In the genomic region with DNA sequence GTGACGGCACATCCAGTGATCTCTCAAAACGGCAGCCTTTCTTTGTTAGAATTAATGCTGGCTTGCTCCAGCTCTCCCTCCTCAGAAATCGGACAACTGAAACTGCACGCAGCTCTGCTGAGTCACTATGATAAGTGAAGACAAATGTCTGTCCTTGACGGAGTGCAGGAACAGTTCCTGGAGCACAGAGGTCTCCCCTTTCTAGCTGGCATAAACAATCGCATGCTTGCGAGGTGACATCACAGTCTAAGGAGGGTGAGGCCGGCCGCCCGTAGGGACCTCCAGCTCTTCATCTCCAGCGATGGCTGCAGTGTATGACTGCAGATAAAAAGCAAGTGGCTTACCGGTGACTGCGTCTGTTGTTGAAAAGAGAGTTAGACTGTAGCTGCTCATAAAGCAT, we compare ENCODE assay signal across 9 mouse cellular contexts. TPM values are rescaled to one million over a fixed set of nuclear protein-coding genes. Genes with fewer than 3 reads are reported as not detected.
A peak's percentile ranks its signal among the peaks of the same experiment; 100 is the strongest.
DNase-seq lines count a peak whose midpoint lies in the region; ATAC-seq lines count a peak whose summit lies in the region.
"Had no signal": no experiment of that assay in that cellular context is flagged by ENCODE, and none has a peak within 500 bp of the region (broad histone marks: within the 10 kb centered on the region; RNA-seq: fewer than 3 reads in every experiment).

No protein-coding gene starts in this region.

- no peaks in the 10 kb centered on the region for H3K9me3 ChIP-seq in midbrain, embryonic 11.5 days (ENCODE audit: control insufficient read depth, low read length)
- H3K9me3 ChIP-seq in midbrain, embryonic 14.5 days (ENCODE audit: control insufficient read depth, low read length): no peaks in the 10 kb centered on the region
- no peaks in the 10 kb centered on the region for H3K9me3 ChIP-seq in embryonic facial prominence, embryonic 15.5 days (replicated peaks)
- H3K9me3 ChIP-seq in intestine, embryonic 14.5 days (ENCODE audit: control insufficient read depth, low read length): no peaks in the 10 kb centered on the region
- no peaks in the 10 kb centered on the region for H3K9me3 ChIP-seq in midbrain, embryonic 16.5 days (replicated peaks; ENCODE audit: control insufficient read depth, low read length, poor library complexity, severe bottlenecking)
- H3K9me3 ChIP-seq: midbrain, embryonic 12.5 days had no signal

- no peak overlapping the region for H3K27ac ChIP-seq in midbrain, embryonic 11.5 days (ENCODE audit: low read depth, low read length)
- no peak overlapping the region for H3K27ac ChIP-seq in midbrain, embryonic 14.5 days (replicated peaks; ENCODE audit: low read depth, low read length)
- no peak overlapping the region for H3K27ac ChIP-seq in embryonic facial prominence, embryonic 15.5 days (replicated peaks)
- peak overlapping the region; percentile 52 for H3K27ac ChIP-seq in intestine, embryonic 14.5 days (ENCODE audit: low read depth)
- H3K27ac ChIP-seq in midbrain, embryonic 16.5 days (ENCODE audit: low read length): no peak overlapping the region
- H3K27ac ChIP-seq: midbrain, embryonic 12.5 days had no signal

- no peak for ATAC-seq in midbrain, embryonic 11.5 days (ENCODE audit: low FRiP score)
- no peak for ATAC-seq in midbrain, embryonic 14.5 days (ENCODE audit: low FRiP score, low TSS enrichment)
- ATAC-seq in embryonic facial prominence, embryonic 15.5 days (ENCODE audit: insufficient number of reproducible peaks, low FRiP score, low TSS enrichment, low read depth): peak; percentile 54; the same call in 1 of the 2 replicates
- ATAC-seq in intestine, embryonic 14.5 days (replicated peaks; ENCODE audit: low FRiP score, low TSS enrichment, low read depth): peak; percentile 87
- ATAC-seq in midbrain, embryonic 16.5 days: no peak

- no peak overlapping the region for H3K4me2 ChIP-seq in midbrain, embryonic 11.5 days
- H3K4me2 ChIP-seq in midbrain, embryonic 14.5 days (ENCODE audit: low read length): no peak overlapping the region
- no peak overlapping the region for H3K4me2 ChIP-seq in embryonic facial prominence, embryonic 15.5 days (replicated peaks)
- peak overlapping the region; percentile 26 for H3K4me2 ChIP-seq in intestine, embryonic 14.5 days (ENCODE audit: low read length)
- H3K4me2 ChIP-seq in midbrain, embryonic 16.5 days (ENCODE audit: low read length): no peak overlapping the region
- H3K4me2 ChIP-seq: midbrain, embryonic 12.5 days had no signal

- 73% methylated on average over 13 of the region's 13 CpGs for WGBS in midbrain, embryonic 11.5 days
- 80% methylated on average over 13 of the region's 13 CpGs for WGBS in midbrain, embryonic 14.5 days
- WGBS in embryonic facial prominence, embryonic 15.5 days: 46% methylated on average over 13 of the region's 13 CpGs
- WGBS in intestine, embryonic 14.5 days: 9% methylated on average over 13 of the region's 13 CpGs
- WGBS in midbrain, embryonic 16.5 days: 83% methylated on average over 13 of the region's 13 CpGs

- no peaks in the 10 kb centered on the region for H3K4me1 ChIP-seq in midbrain, embryonic 11.5 days (ENCODE audit: control insufficient read depth, insufficient read depth, low read length)
- no peaks in the 10 kb centered on the region for H3K4me1 ChIP-seq in midbrain, embryonic 14.5 days (ENCODE audit: control insufficient read depth, insufficient read depth, low read length)
- H3K4me1 ChIP-seq in embryonic facial prominence, embryonic 15.5 days: no peaks in the 10 kb centered on the region
- peaks cover 10% of the 10 kb centered on the region; the same call in 1 of the 2 replicates for H3K4me1 ChIP-seq in intestine, embryonic 14.5 days (replicated peaks; ENCODE audit: control insufficient read depth, insufficient read depth, low read length)
- no peaks in the 10 kb centered on the region for H3K4me1 ChIP-seq in midbrain, embryonic 16.5 days (ENCODE audit: control insufficient read depth, insufficient read depth, low read length)
- H3K4me1 ChIP-seq: midbrain, embryonic 12.5 days had no signal

- no peaks in the 10 kb centered on the region for H3K27me3 ChIP-seq in midbrain, embryonic 11.5 days (ENCODE audit: control insufficient read depth, insufficient read depth, low read length)
- H3K27me3 ChIP-seq in midbrain, embryonic 14.5 days (ENCODE audit: control insufficient read depth, insufficient read depth, low read length): no peaks in the 10 kb centered on the region
- H3K27me3 ChIP-seq in embryonic facial prominence, embryonic 15.5 days: no peaks in the 10 kb centered on the region
- no peaks in the 10 kb centered on the region for H3K27me3 ChIP-seq in intestine, embryonic 14.5 days (replicated peaks; ENCODE audit: control insufficient read depth, insufficient read depth, low read length)
- H3K27me3 ChIP-seq in midbrain, embryonic 16.5 days (ENCODE audit: control insufficient read depth, insufficient read depth, low read depth, low read length): no peaks in the 10 kb centered on the region
- H3K27me3 ChIP-seq: midbrain, embryonic 12.5 days had no signal

- DNase-seq in midbrain, embryonic 11.5 days (ENCODE audit: low spot score, missing footprints): peak; percentile 84
- no peak for DNase-seq in midbrain, embryonic 14.5 days
- peak; percentile 64 for DNase-seq in intestine, embryonic 14.5 days (ENCODE audit: low spot score)
- DNase-seq in lung, postnatal 25 days (ENCODE audit: low spot score): peak; percentile 82
- no peak for DNase-seq in thymus, postnatal 4 days
- no peak for DNase-seq in thymus, postnatal 10 days (ENCODE audit: low spot score in 2 of 2)

- H3K36me3 ChIP-seq in midbrain, embryonic 11.5 days (ENCODE audit: control insufficient read depth, insufficient read depth, low read length): peaks cover 28% of the 10 kb centered on the region
- peaks cover 97% of the 10 kb centered on the region for H3K36me3 ChIP-seq in midbrain, embryonic 14.5 days (ENCODE audit: control insufficient read depth, insufficient read depth, low read length)
- peaks cover 90% of the 10 kb centered on the region for H3K36me3 ChIP-seq in embryonic facial prominence, embryonic 15.5 days
- H3K36me3 ChIP-seq in intestine, embryonic 14.5 days (ENCODE audit: control insufficient read depth, insufficient read depth, low read length): peaks cover 86% of the 10 kb centered on the region
- H3K36me3 ChIP-seq in midbrain, embryonic 16.5 days (ENCODE audit: control insufficient read depth, insufficient read depth, low read length): peaks cover 70% of the 10 kb centered on the region

- no peak overlapping the region for H3K4me3 ChIP-seq in midbrain, embryonic 11.5 days (ENCODE audit: low read depth, low read length)
- no peak overlapping the region for H3K4me3 ChIP-seq in midbrain, embryonic 14.5 days (replicated peaks; ENCODE audit: low read depth, low read length)
- H3K4me3 ChIP-seq in embryonic facial prominence, embryonic 15.5 days (replicated peaks): no peak overlapping the region
- no peak overlapping the region for H3K4me3 ChIP-seq in intestine, embryonic 14.5 days (ENCODE audit: low read depth, low read length)
- no peak overlapping the region for H3K4me3 ChIP-seq in midbrain, embryonic 16.5 days (ENCODE audit: low read depth, low read length)
- H3K4me3 ChIP-seq: midbrain, embryonic 12.5 days had no signal

- H3K9ac ChIP-seq in midbrain, embryonic 11.5 days (ENCODE audit: low read length): no peak overlapping the region
- H3K9ac ChIP-seq in midbrain, embryonic 14.5 days (replicated peaks; ENCODE audit: low read length): no peak overlapping the region
- H3K9ac ChIP-seq in embryonic facial prominence, embryonic 15.5 days: no peak overlapping the region
- H3K9ac ChIP-seq in intestine, embryonic 14.5 days (ENCODE audit: low read length): no peak overlapping the region
- H3K9ac ChIP-seq in midbrain, embryonic 16.5 days (ENCODE audit: low read depth, low read length): no peak overlapping the region
- H3K9ac ChIP-seq: midbrain, embryonic 12.5 days had no signal

RNA-seq across cellular contexts. Expression of gene Gemin6, which starts 31.0 kb away (rescaled TPM):
- polyA plus RNA-seq in midbrain, embryonic 11.5 days (2014; fragmentation: Nextera tagmentation; extraction: Ambion mirVana): 42.1 and 42.2 TPM in 2 replicates
- 19.4 and 20.8 TPM in 2 replicates for polyA plus RNA-seq in midbrain, embryonic 14.5 days (2014; fragmentation: Nextera tagmentation; extraction: Ambion mirVana)
- polyA plus RNA-seq in embryonic facial prominence, embryonic 15.5 days (2015; fragmentation: Nextera tagmentation; extraction: Ambion mirVana): 33.4 and 36.1 TPM in 2 replicates
- 49.7 and 49.8 TPM in 2 replicates for polyA plus RNA-seq in intestine, embryonic 14.5 days (2014; fragmentation: Nextera tagmentation; extraction: Ambion mirVana)
- 17.2 and 18.2 TPM in 2 replicates for polyA plus RNA-seq in midbrain, embryonic 16.5 days (2015; fragmentation: Nextera tagmentation; extraction: Ambion mirVana)

RNA-seq across cellular contexts. Expression of gene Morn2, which starts 34.8 kb away (rescaled TPM):
- 36.2 and 44.6 TPM in 2 replicates for polyA plus RNA-seq in midbrain, embryonic 11.5 days (2014; fragmentation: Nextera tagmentation; extraction: Ambion mirVana)
- polyA plus RNA-seq in midbrain, embryonic 14.5 days (2014; fragmentation: Nextera tagmentation; extraction: Ambion mirVana): 47.3 and 48.5 TPM in 2 replicates
- 28.2 and 35.1 TPM in 2 replicates for polyA plus RNA-seq in embryonic facial prominence, embryonic 15.5 days (2015; fragmentation: Nextera tagmentation; extraction: Ambion mirVana)
- 25.4 and 26.9 TPM in 2 replicates for polyA plus RNA-seq in intestine, embryonic 14.5 days (2014; fragmentation: Nextera tagmentation; extraction: Ambion mirVana)
- polyA plus RNA-seq in midbrain, embryonic 16.5 days (2015; fragmentation: Nextera tagmentation; extraction: Ambion mirVana): 48.7 and 48.8 TPM in 2 replicates

RNA-seq across cellular contexts. Expression of gene Dhx57, which starts 35.1 kb away (rescaled TPM):
- polyA plus RNA-seq in midbrain, embryonic 11.5 days (2014; fragmentation: Nextera tagmentation; extraction: Ambion mirVana): 21.3 and 24.5 TPM in 2 replicates
- polyA plus RNA-seq in midbrain, embryonic 14.5 days (2014; fragmentation: Nextera tagmentation; extraction: Ambion mirVana): 41.9 and 54.7 TPM in 2 replicates
- polyA plus RNA-seq in embryonic facial prominence, embryonic 15.5 days (2015; fragmentation: Nextera tagmentation; extraction: Ambion mirVana): 18.6 and 18.8 TPM in 2 replicates
- polyA plus RNA-seq in intestine, embryonic 14.5 days (2014; fragmentation: Nextera tagmentation; extraction: Ambion mirVana): 16.6 and 18.9 TPM in 2 replicates
- polyA plus RNA-seq in midbrain, embryonic 16.5 days (2015; fragmentation: Nextera tagmentation; extraction: Ambion mirVana): 57.0 and 59.4 TPM in 2 replicates

RNA-seq across cellular contexts. Expression of gene Ttc39d, which starts 47.9 kb away (rescaled TPM):
- 0.08 TPM in 1 of 2 replicates, not detected in the other for polyA plus RNA-seq in midbrain, embryonic 11.5 days (2014; fragmentation: Nextera tagmentation; extraction: Ambion mirVana)
- polyA plus RNA-seq in midbrain, embryonic 14.5 days (2014; fragmentation: Nextera tagmentation; extraction: Ambion mirVana): 0.11 TPM in 1 of 2 replicates, not detected in the other
- 0.34 and 0.52 TPM in 2 replicates for polyA plus RNA-seq in embryonic facial prominence, embryonic 15.5 days (2015; fragmentation: Nextera tagmentation; extraction: Ambion mirVana)
- 0.12 TPM in 1 of 2 replicates, not detected in the other for polyA plus RNA-seq in intestine, embryonic 14.5 days (2014; fragmentation: Nextera tagmentation; extraction: Ambion mirVana)
- 0.11 and 0.30 TPM in 2 replicates for polyA plus RNA-seq in midbrain, embryonic 16.5 days (2015; fragmentation: Nextera tagmentation; extraction: Ambion mirVana)

RNA-seq across cellular contexts. Expression of gene Srsf7, which starts 48.1 kb away (rescaled TPM):
- 835 and 887 TPM in 2 replicates for polyA plus RNA-seq in midbrain, embryonic 11.5 days (2014; fragmentation: Nextera tagmentation; extraction: Ambion mirVana)
- 459 and 531 TPM in 2 replicates for polyA plus RNA-seq in midbrain, embryonic 14.5 days (2014; fragmentation: Nextera tagmentation; extraction: Ambion mirVana)
- 476 and 487 TPM in 2 replicates for polyA plus RNA-seq in embryonic facial prominence, embryonic 15.5 days (2015; fragmentation: Nextera tagmentation; extraction: Ambion mirVana)
- polyA plus RNA-seq in intestine, embryonic 14.5 days (2014; fragmentation: Nextera tagmentation; extraction: Ambion mirVana): 603 and 665 TPM in 2 replicates
- 395 and 441 TPM in 2 replicates for polyA plus RNA-seq in midbrain, embryonic 16.5 days (2015; fragmentation: Nextera tagmentation; extraction: Ambion mirVana)

Comparison
In these comparisons a context has a peak if more than half of its experiments do, and no peak if none do; other contexts are left out.
1. DNase-seq: peak in midbrain, embryonic 11.5 days (single experiment), intestine, embryonic 14.5 days (single experiment) and lung, postnatal 25 days (single experiment); none in midbrain, embryonic 14.5 days (single experiment), thymus, postnatal 4 days (single experiment) and thymus, postnatal 10 days (0 of 2).
2. ATAC-seq: peak in embryonic facial prominence, embryonic 15.5 days (single experiment) and intestine, embryonic 14.5 days (single experiment); none in midbrain, embryonic 11.5 days (single experiment), midbrain, embryonic 14.5 days (single experiment) and midbrain, embryonic 16.5 days (single experiment).